Mouse (Mus musculus): Measurements from ENCODE around the gene Ascc3.

Gene Ascc3

GRCm38 (mm10) chr10:50592355-50593293 lies at the start of gene Ascc3:
Ascc3 (plus strand) TSS chr10:50592669.
- DNase-seq (ENCODE audit: low spot score in 2 of 2), result peak; percentile 79 to 89

DNA sequence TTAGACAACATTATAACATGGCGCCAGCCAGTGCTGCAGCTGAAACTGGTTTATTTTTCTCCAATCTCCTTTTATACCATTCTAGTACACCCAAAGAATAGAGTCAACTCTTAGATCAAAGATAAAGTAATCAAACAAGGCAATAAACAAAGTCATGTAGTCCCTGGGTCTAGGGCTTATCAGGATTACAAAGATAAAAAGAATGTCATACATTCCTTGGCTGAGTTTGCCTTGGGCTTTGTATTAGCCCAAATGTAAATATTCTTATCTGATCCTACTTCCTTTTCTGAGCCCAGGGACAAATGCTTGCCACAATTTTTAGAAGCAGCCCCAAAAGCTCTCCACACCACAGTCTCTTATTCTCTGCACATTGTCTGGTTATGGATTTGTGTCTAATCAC lies 7.7 kb upstream of the Ascc3 start:
- DNase-seq (ENCODE audit: low spot score in 2 of 2), result no peak

DNA sequence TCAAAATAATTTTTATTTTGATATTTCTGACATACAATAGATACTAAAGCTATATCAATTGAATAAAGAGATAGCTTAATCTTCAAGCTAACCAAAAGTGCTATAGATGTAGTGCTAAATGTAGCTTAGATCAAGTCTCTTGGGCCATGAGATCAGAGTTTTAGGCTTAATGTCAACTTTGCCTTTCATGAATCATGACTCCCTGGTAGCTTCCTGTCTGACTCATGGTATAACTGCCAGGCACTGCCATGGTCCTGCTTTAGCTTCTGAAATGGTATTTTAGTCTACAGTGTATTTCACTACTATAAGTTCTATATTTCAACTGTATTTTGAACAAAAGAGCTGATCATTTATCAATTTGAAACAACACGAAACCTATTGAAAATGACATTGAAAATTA lies 5.9 kb upstream of the Ascc3 start:
- no peak for DNase-seq (ENCODE audit: low spot score in 2 of 2)

- no peak for DNase-seq (ENCODE audit: low spot score in 2 of 2)
These were observed 902 bp downstream of the Ascc3 start for GRCm38 (mm10) chr10:50593371-50593770.

DNA sequence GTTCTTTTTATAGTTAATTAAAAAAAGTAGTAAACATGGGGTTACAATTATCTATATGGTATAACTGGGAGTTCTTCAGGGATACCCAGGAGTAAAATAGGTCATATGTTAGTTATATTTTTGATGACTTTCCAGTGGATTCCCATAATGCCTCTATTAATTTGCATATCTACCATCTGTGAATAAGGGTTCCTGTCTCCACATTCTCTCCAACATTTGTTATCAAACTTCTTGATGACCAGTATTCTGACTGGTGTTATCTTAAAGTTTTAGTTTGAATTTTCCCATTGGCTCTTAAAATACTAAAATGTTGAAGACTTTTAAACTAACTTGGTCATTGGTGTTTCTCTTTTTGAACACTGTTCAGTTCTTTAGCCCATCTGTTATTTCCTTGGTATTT lies 2.9 kb downstream of the Ascc3 start:
- no peak for DNase-seq (ENCODE audit: low spot score in 2 of 2)

DNA sequence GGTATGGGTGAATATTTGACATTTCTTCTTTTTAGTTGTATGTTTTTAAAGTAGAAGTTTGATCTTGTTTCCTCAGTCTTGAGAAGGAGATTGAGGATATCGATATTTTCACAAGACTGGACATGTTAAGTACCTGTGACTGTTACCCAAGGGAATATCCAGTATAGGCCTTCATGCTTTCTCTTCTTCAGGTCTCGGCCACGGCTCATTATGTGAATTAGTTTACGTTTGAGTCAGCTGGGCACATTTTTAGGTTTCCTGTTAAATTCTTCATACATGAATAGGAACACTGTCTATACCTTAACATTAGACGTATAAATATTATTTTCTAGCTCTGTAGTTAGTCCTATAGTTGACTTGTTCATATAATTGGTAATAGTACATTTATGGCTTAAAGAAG lies 12.4 kb downstream of the Ascc3 start:
- no peak for DNase-seq (ENCODE audit: low spot score in 2 of 2)

DNA sequence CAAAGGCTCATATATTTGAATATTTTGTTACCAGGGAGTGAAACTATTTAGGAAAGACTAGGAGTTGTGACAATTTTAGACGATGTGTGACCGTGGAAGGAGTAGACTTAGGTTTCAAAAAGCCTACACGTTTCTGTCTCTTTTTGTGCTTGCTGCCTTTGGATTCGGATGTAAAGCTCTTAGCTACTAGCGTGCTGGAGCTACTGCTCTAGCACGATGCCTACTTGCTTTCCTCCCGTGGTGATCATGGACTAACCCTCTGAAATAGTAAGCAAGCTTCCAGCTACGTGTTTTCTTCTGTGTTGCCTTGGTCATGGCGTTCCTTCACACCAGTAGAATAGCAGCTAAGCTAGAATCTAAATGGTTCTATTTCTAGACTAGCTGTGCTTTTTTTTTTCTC lies 21.4 kb downstream of the Ascc3 start:
- no peak for DNase-seq (ENCODE audit: low spot score in 2 of 2)

GRCm38 (mm10) chr10:50625874-50626273 lies 33.4 kb downstream of the Ascc3 start:
- no peak for DNase-seq (ENCODE audit: low spot score in 2 of 2)

DNA sequence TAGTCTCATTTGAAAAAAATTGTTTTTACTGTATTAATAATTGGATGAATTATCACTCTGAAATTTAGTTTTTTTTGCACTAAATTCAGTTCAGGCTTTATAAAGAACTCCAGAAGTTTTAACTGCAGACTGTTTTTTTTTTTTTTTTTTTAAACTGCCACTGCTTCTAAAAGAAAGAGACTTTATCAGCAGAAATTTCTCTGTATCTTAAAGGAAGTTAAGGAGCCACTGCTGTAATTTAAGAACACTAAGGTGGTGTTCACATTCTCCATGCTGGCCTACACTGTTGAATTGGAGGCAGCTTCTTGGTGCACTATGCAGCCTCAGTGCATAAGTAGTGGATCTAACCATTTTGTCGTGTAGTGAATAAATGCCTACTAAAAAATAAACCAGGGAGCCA lies 47.1 kb downstream of the Ascc3 start:
- no peak for DNase-seq (ENCODE audit: low spot score in 2 of 2)

GRCm38 (mm10) chr10:50650612-50651011 lies 58.1 kb downstream of the Ascc3 start:
- no peak for DNase-seq (ENCODE audit: low spot score in 2 of 2)

GRCm38 (mm10) chr10:50653551-50653950 lies 61.1 kb downstream of the Ascc3 start:
- no peak for DNase-seq (ENCODE audit: low spot score in 2 of 2)

DNA sequence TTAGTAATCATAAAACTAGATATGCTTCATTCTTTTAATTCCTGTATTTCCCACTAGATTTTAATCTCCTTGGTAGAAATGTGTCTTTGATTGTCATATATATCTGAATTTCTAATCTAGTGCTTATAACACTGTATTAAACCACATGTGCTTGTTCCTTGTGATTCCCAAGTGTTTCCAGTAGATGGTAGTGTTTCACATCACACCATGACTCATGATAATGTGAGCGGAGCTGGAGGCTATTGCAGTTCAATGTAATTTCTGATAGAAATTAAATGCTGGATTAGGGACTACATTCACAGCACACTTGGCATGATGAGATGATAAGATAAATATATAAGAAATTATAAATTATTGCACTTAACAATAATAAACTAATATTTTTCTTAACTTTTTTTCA lies 64.9 kb downstream of the Ascc3 start:
- DNase-seq (ENCODE audit: low spot score in 2 of 2), result no peak

DNA sequence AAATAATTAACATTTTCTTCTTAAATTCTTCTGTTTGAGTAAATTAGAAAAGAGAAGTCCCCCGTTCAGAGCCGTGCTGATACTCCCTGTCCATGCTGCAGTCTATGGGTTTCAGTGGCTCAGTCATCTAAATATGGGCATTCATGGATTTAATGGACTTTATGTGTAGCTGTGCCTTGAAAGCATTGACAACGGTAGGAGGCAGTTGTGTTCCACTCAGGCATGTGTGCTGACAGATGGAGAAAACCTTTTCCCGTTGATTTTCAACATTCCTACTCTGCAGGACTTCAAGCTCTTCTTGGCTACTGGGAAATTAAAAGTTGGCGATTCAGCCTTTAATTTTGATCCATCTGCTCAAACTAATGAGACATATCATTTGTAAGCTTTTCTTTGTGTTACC lies 79.0 kb downstream of the Ascc3 start:
- DNase-seq (ENCODE audit: low spot score in 2 of 2), result no peak

GRCm38 (mm10) chr10:50690324-50690723 lies 97.9 kb downstream of the Ascc3 start:
- DNase-seq (ENCODE audit: low spot score in 2 of 2), result no peak

- no peak for DNase-seq (ENCODE audit: low spot score in 2 of 2)
These were observed 106.5 kb downstream of the Ascc3 start for GRCm38 (mm10) chr10:50698836-50699433.

DNA sequence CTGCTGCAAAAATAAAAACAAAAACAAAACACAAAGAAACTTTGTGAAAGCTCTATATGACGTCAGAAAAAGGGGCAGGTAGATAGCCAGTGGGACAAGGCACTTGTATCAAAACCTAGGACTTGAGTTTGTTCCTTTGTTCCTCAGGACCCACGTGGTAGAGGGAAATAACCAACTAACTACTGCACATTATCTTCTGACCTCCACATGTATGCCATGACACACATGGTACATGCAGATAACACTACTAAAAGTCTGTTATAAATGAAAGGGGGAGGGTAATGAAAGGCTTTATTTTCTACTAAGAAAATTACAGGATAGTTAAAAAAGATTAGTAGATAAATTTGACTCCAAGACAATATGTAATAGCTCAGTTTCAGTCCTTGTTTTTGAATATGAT lies 109.3 kb downstream of the Ascc3 start:
- no peak for DNase-seq (ENCODE audit: low spot score in 2 of 2)

- DNase-seq (ENCODE audit: low spot score in 2 of 2), result no peak
These were observed 109.9 kb downstream of the Ascc3 start for GRCm38 (mm10) chr10:50702361-50702760.

DNA sequence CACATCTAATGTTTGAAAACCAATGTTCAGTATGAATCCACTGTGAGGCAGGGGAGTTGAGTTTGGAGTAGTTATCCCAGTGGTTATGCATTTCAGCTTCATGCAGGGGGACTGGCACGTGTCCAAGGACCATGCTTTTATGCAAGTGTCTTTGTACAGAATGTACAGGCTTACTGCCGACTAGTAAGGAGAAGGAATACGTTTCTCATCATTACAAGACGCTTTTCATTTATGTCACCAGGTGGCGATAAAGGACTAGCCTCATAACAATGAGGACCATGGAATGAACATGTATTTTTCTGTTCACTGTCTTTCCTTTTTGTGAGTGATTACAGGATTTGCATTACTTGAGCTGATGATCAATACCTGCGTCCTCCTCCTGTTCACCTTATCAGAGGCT lies 111.7 kb downstream of the Ascc3 start:
- DNase-seq (ENCODE audit: low spot score in 2 of 2), result peak in 1 of 2 experiments; percentile 61

- no peak for DNase-seq (ENCODE audit: low spot score in 2 of 2)
These were observed 112.4 kb downstream of the Ascc3 start for GRCm38 (mm10) chr10:50704898-50705297.

- DNase-seq (ENCODE audit: low spot score in 2 of 2), result no peak
These were observed 118.8 kb downstream of the Ascc3 start for GRCm38 (mm10) chr10:50711286-50711685.

DNA sequence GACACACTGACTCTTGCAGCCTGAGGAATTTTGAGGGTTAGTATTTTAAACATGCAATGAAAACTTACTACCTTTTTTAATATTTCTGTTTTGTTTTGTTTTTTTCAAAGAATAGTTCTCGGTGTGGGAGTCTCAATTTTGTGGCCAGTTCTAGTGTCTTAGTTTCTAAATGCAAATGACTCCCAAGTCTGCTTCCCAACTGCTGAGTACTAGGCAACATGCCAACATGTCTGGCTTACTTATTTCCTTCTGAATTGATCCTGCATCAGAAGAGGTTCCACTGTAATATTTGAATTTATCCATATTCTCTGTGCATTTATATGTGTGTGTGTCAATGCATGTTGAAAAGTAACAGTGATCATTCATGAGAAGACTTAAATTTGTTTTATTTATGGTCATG lies 119.3 kb downstream of the Ascc3 start:
- no peak for DNase-seq (ENCODE audit: low spot score in 2 of 2)

GRCm38 (mm10) chr10:50733459-50733858 lies 141.0 kb downstream of the Ascc3 start:
- DNase-seq (ENCODE audit: low spot score in 2 of 2), result no peak

- DNase-seq (ENCODE audit: low spot score in 2 of 2), result no peak
These were observed 169.6 kb downstream of the Ascc3 start for GRCm38 (mm10) chr10:50762069-50762468.

All from left cerebral cortex, adult 9 months (tissue).